Mouse (Mus musculus): ENCODE measurements around the gene B4galnt3.

DNA sequence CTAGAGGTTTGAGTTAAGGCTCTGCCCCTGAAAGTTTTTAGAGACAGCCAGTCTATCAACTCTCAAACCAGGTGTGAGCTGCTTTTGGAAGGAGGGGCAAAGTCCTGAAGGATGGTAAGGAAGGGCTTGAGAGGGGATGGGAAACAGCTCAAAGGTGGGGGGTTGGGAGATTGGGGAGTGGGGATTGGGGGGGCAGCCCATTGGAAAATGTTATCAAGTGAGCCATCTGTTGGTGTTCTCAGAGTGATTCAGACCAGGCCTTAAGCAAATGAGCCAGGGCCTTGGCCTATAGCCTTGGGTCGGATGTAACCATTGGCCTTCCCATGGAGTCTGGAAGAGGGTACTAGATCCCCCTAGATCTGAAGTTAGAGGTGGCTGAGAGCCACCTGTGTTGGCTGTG lies 100.6 kb downstream of the B4galnt3 start:
- TF ChIP-seq CTCF (IDR thresholded peaks at IDR 0.05; ENCODE audit: insufficient read depth, low read depth, low read length), result no peak
- TF ChIP-seq POLR2A (IDR thresholded peaks at IDR 0.05; ENCODE audit: insufficient read depth, low read depth, low read length), result no peak

All from olfactory bulb, adult 2 months (tissue).